Mouse (Mus musculus) lung, postnatal 36 days (tissue): ENCODE data around the gene Aire.
A peak's percentile ranks its signal among the peaks of the same experiment; 100 is the strongest.

Experiments used
- DNase-seq: peaks from one replicate; pipeline ENCODE4 v3.0.0; 2022; ENCODE audit warnings: mixed read lengths

Aire gene

DNA sequence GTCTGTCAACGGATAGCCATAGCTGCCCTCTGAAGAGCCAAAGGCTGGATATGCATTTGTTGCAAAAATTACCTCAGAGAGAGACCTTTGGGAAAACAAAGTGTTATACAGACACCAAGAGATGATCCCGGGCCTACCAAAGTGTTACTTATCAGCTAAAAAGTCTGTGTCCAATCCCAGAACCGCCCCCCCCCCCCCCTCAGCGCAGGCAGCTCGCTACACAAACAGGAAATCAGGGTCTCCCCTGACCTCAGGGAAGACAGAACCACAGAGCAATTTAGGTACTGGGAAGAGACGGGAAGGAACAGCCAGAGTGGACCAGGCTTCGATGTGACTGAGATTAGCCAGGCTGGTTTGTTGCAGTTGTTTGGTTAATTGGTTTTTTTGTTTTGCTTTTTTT lies 36.2 kb downstream of the Aire start:
- DNase-seq, result no peak

DNA sequence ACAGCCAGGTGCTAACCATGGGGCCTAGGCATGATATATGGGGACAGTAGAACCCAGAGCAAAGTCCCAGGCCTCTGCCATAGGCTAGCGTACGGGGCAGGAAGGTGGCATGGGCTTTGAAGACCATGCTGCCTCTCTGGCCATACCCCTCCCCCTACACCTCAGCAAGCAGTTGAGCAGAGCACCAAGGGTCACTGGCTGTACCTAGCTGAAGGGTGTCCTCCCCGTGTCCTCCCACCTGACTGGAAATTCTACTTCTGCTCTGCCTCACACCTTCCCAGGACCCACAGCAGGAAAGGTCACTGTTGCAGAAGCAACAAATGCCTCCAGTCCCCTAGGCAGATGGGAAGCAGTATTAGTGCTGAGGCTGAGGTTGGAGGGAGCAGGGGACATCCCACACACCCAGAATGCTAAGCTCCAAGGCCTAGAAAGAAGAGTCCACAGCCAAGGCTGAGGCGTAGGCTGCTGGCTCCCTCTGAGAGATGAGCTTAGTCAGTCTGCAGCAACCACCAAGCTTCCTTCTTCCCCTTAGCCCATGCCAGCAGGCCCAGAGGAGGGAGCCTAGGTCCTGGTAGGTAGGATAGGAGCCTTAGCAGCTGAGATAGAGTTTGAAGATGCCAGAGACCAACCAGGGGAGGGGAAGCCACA lies 37.5 kb downstream of the Aire start:
- DNase-seq, result no peak

DNA sequence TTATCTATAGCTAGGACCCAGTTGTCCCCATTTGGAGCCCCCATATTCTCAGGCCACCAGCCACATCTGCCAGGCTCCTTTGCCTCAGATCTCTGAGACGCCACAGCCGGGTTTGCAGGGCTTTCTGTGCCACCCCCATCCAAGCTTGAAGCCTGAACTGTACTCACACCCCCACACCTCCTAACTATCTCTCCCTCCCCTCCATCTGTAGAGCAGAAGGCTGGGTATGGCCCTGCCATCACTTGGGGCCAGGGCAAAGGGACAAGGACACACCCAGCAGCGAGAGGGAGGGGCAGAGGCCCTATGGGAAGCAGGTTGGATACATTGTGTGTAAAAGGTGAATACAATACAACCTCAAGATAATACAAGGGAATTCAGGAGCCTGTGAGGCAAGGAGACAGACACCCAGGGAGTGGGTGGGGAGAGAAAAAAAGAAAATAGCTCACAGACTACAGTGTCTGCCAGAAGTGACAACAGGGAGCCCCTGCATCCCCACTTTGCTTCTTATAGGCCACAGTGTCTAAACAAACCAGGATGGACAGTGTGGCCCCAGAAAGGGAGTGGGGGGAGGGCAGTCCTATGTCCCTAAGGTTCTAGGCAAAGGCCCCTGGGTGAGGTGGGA lies 38.8 kb downstream of the Aire start:
- DNase-seq, result no peak

DNA sequence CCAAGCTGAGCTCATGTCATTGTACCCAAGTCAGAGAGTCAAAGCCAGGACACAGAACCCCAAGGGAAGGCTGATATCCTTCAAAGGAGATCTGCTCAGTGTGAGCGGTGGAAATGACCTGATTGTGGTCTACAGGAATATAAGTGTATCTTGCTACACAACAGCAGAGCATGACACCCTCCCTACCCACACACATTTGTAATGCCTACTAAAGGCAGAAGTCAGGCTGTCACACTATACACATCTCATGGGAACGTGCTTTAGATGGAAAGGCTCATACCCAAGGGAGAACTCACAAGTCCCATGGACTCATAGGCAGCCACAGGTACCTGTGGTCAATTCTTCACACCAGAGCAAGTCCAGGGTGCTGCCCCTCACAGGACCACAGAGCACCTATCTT lies 41.1 kb downstream of the Aire start:
- DNase-seq, result no peak

DNA sequence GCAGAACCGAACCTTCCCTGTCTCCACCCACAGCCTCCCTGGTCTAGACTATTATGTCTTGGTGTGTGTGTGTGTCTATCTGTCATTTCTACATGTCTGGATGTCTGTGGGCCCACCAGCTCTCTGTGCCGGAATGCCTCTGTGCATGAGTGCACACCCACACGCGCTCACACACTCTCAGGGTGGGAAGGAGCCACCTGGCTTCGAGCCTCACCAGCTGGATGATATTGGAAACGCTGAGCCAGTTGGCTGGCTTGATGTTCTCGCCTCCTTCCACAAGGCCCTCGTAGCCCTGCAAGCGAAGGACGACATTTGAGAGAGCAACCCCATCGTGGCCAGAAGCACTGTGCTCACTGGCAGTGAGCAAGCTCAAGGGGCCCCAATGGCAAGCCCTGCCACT lies 41.6 kb downstream of the Aire start:
- peak; percentile 37 for DNase-seq

DNA sequence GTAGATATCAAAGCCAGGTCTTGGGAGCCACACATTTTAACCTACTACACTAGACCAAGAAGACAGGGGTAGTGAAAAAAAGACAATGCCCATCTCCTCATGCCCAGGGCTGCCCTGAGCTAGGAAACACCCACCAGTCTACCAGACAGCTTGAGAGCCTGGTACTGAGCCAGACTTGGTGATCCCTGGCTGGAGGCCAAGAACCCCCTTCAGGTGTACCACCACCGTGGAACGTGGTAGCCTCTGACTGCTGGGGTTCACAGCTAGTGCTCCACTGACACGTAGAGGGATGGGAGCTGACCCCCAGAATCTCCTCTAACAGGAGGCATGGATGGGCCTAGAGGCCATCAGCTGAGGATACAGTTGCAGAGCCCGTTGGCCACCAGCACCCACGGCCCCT lies 43.2 kb downstream of the Aire start:
- no peak for DNase-seq

DNA sequence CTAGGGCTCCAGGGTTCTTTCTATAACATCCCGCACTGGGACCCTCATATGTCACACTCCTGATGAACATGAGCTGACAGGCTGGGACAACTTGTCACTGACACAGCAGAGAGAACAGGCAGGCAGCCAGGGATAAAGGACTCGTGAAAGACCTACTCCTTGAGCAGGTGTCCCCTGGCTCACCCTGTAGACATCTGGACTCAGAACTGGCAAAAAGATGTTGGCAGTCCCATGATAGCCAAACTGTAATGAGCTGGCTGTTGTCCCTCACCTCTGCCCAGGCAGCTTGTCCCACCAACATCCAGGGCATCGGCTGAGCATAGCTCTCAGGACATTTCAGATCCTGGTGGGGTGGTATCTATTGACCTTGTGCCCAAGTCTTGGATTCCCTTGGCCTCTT lies 47.8 kb downstream of the Aire start:
- DNase-seq, result no peak

DNA sequence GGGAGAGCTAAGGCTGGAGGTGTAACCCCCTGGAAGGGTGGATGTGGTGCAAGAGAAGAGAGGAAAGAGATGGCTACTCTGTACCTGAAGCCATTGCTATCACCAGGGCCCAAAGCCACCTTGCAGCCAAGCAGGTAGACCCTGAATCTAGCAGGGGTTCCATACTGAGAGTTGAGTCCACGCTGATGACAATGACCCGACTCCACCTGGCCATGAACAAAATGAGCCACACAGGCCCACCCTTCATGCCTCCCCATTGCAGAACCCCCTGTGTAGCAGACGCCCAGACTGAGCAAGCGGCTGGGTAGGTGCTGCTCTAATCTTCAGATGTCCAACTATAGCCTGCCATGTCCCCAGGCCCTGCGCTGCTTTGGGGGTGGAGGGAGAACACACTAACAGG lies 57.6 kb downstream of the Aire start:
- DNase-seq, result no peak

DNA sequence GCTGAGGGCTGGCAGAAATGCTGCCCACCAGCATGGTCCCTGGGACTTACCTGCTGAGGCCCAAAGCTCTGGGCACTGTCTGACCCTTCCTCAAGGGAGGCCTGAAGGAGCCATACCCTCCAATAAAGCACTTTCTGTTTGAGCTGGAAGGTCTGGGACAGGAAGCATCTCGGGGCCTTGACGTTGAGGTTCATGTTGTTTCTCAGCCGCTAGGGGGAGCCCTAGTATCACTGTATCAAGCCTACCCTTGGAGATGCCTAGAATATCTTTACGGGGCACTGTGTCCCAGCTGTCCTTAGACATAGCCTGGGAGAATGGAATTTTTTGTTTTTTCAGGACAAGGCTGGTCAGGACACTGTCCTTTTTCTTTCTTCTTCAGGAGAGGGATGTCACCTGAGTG lies 58.8 kb downstream of the Aire start:
- peak; percentile 80 for DNase-seq
